Mouse (Mus musculus) right cerebral cortex, postnatal 36 days (tissue): ENCODE results near the gene Slc22a4.
"Not testable (repeated sequence)": the region's sequence is repeated elsewhere in the genome, so short reads cannot be mapped to it uniquely, and the experiment has no call there.

Source experiments
- DNase-seq, 2 experiments: peaks; one replicate each; pipeline ENCODE4 v3.0.0; 2022; ENCODE audit warnings: low spot score in 2 of 2, mixed read lengths in 1 of 2

Gene Slc22a4

GRCm38 (mm10) chr11:54006362-54006761, 21.5 kb downstream of the Slc22a4 start:
- DNase-seq = not testable (repeated sequence)

DNA sequence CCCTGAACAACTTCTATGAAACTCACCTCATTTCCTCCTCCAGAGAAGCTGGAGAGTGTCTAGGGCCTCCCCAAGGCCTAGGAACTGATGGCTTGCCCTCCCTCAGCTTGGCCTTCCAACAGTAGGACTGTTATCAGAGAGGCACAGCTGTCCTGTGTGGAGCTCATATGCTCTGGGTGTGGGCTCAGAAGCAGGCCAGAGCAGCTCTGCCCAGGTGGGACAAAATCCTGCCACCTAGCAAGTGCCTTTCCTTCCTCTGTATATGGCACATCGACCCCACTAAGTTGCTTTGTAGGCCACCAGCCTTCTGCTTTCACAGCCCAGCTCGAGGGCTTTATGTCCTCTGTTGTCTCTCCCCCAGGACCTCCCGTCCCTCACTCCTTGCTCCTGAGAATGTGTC, 23.2 kb downstream of the Slc22a4 start:
- DNase-seq = no peak

DNA sequence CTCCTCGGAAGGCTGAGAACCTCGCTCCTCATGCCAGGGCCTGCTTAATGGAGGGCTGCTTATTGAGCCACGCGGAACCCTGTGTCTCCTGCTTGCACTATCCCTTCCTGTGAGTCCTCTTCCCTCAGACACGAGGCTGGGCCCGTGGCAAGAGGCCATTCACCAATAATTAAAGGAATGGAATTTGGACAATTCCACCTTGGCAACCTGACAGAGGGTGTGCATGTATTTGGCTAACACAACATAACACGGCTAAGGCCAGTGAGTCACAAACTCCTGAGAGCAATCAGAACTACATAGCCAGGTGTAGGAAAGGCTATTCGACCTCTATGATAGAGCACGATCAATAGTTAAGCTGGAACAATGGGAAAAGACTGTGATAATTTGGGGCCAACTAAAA, 23.7 kb downstream of the Slc22a4 start:
- DNase-seq = no peak

GRCm38 (mm10) chr11:54002761-54003717, 24.9 kb downstream of the Slc22a4 start:
- peak in 1 of 2 experiments; percentile 27 for DNase-seq

DNA sequence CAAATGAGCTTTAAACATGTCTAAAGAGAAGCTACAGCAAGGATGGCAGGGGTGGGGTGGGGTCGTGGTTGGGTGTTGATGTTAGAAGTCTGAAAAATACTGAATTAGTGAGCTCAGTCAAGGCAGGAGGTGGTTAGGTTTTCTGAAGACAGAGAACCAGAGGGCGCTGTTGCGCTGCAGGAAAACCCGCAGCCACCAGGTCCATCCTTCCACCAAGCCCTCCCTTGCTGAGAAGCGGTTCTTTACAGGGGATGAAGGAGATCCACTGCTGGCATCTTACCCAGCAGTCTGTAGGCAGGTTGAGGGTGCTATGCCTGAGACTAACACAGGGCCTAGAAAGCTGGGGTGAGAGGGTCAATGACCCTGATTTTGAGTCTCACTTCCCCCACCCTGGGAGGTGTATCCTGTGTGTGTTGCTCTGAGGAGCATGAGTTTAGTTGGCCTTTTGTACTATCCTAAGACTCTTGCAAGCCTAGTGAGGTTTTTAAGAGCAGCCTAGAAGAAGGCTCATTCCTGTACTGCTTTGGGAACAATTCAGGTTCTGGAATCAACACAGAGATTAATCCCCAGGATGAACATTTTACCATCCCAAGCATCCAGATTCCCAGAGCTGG, 25.6 kb downstream of the Slc22a4 start:
- DNase-seq = peak; percentile 37 to 47

GRCm38 (mm10) chr11:53997661-53998060, 30.2 kb downstream of the Slc22a4 start:
- no peak for DNase-seq

DNA sequence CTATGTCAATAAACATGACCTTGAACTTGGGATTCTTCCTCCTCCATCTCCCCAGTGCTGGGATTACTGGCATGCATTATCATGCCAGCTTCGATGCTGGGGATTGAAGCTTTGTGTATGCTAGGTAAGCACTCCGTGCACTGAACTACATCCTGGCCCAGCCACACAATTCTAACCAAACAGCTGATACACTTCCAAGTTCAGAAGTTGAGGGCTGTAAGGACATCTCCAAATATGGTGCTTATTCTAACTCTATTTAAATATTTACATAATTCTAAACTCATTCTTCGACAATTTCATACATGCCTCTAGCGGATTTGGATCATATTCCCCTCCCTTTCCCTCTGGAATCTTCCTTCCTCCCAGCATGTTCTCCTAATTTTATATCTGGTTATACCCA, 35.6 kb downstream of the Slc22a4 start:
- DNase-seq = no peak

DNA sequence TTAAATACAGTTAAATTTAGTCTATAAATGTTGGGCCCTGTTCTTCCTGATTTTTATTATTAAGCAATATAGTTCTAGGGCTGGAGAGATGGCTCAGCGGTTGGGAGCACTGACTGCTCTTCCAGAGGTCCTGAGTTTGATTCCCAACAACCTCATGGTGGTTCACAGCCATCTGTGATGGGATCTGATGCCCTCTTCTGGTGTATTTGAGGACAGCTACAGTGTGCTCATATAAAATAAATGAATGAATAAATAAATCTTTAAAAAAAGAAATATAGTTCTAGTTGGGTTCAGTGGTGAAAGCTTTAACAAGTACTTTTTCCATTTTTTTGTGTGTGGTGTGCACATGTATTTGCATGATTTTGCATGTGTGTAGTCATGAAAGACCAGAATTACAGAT, 38.7 kb downstream of the Slc22a4 start:
- DNase-seq = no peak

DNA sequence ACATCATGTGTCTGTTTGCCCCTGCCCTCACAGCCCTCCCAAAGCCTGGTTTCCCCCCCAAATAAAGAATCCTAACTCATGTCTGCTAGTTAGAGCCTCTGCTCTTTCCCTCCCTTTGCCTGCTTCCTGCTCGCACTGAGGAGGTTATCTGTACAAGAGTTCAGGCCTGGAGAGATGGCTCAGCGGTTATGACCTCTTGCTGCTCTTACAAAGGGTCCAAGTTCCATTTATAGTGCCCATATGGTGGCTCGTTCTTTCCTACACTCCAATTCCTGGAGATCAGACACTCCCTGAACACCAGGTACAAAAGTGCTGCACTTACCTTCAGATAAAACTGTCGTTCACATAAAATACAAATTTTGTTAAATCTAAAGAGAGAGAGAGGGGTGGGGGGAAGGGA, 39.8 kb downstream of the Slc22a4 start:
- DNase-seq = no peak

GRCm38 (mm10) chr11:53981396-53981795, 46.5 kb downstream of the Slc22a4 start:
- DNase-seq = no peak

GRCm38 (mm10) chr11:53979788-53980621, 47.9 kb downstream of the Slc22a4 start, which contains the start of gene Slc22a21:
TSS of gene Slc22a21 (minus strand) at chr11:53980332.
- peak; percentile 12 to 18 for DNase-seq

GRCm38 (mm10) chr11:53979456-53979787, 48.5 kb downstream of the Slc22a4 start:
- DNase-seq = not testable (repeated sequence)

DNA sequence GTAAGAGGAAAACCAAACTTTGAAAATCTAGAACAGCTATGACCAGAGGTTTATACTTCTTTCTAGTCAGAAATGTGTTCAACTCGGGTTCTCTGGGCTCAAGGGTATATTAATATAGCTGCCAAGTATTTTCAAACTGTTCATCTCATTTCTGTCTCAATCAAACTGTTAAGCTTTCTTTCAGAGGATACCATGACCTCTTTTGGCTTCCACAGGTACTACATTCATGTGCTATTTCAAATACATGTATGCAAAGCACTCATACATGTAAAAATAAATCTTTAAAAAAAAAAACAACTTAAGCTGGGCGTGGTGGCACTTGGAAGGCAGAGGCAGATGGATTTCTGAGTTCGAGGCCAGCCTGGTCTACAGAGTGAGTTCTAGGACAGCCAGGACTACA, 50.2 kb downstream of the Slc22a4 start:
- DNase-seq = no peak

- no peak for DNase-seq
Observed at GRCm38 (mm10) chr11:53975559-53975958, 52.3 kb downstream of the Slc22a4 start.

- DNase-seq = no peak
Observed at GRCm38 (mm10) chr11:53958984-53959383, 68.9 kb downstream of the Slc22a4 start.

DNA sequence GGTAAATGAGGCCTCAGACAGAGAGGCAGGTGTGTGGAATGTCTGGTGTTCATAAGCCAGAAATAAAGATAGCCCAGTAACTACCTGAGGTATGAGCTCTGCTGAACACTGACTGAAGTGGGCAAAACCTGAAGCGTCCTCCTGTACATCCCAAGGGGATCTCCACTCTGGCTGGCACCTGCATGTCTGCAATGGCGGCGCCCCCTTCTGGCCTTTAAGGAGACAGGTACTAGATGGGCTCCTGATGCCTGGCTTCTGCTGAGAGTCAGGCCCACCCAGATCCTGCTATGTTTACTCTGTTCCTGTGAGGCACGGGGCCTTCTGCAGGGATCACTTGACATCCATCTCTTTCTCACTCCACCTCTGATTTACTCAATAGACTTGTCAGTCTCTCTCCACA, 69.7 kb downstream of the Slc22a4 start:
- peak in 1 of 2 experiments; percentile 3 for DNase-seq

DNA sequence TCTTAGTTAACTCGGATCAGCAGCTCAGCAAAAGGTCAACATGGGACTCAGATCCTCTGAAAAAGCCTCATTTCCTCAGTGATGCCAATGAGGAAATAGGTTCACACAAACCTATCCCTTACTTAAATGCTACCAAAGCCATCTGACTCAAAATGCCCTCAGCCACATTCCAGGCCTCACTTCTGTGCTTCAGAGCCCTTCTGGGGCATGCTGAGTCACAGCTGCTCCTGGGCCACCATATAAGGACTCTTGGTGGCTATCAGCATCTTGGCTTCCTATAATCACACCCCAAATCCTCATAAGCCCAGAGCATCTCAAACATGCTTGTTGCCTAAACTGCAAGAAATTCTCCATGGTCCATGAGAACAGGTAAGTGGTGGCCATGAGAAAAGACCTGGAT, 71.3 kb downstream of the Slc22a4 start:
- DNase-seq = no peak

DNA sequence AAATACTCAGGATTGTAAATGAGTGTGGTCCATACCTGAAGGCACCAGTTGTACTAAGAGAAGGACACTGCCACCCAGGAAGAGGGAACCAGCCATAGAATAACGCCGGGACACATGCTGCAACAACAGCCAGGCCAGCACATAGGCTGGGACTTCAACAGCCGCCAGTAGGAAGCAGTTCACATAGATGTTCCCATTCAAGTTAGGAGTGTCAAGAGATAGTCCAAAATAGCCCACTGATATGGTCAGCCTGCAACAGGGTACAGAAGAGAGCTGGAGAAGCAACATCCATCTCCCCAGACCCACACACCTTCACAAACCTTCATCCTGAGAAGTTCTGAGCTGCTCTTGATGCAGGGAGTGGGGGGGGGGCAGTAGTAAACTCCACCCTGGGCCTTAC, 73.2 kb downstream of the Slc22a4 start:
- no peak for DNase-seq

DNA sequence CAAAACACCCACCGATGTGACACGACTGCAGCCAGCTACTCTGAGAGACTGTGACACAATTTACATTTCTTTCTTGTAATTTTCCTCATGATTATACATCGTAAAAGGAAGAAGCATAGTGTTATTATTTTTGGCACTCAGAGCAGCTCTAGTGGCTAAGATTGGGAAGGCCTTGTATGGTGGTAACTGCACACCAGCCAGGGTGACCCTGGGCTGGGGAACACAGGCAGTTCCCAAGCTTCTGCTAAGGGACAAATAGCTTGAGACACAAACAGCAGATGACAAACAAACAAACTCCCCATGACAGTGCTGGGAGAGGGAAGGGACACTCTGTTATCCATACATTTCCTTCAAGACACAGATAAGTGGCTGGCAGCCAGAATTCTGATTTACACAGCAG, 77.8 kb downstream of the Slc22a4 start:
- DNase-seq = not testable (repeated sequence)
